Mouse (Mus musculus): ENCODE measurements around the gene N4bp2l2. TPM values are rescaled to one million over a fixed set of nuclear protein-coding genes. Genes with fewer than 3 reads are reported as not detected.
"Not testable (repeated sequence)": the region's sequence is repeated elsewhere in the genome, so short reads cannot be mapped to it uniquely, and the experiment has no call there.

The N4bp2l2 gene
- 10 to 100 TPM; 88.2 to 89.9 TPM for total RNA-seq (2021)
- long read RNA-seq, experiment 1, full-length matches to known transcripts = 4 of 11 reads
- long read RNA-seq, experiment 1, partial matches to known transcripts = 1 of 11 reads
- long read RNA-seq, experiment 1, other reads (novel, unspliced or antisense) = 6 of 11 reads
- long read RNA-seq, experiment 2, full-length matches to known transcripts = 7 of 13 reads
- long read RNA-seq, experiment 2, partial matches to known transcripts = 0 of 13 reads
- long read RNA-seq, experiment 2, other reads (novel, unspliced or antisense) = 6 of 13 reads

GRCm38 (mm10) chr5:150666133-150666739 is at the start of gene N4bp2l2:
TSS of gene N4bp2l2 (minus strand) at chr5:150666183.
- not testable (repeated sequence) for DNase-seq (ENCODE audit: low spot score in 2 of 2)
- Histone ChIP-seq H3K27ac (peak within 1 kb of the TSS; percentile 95), H3K4me3 (peak within 1 kb of the TSS; percentile 89)

DNA sequence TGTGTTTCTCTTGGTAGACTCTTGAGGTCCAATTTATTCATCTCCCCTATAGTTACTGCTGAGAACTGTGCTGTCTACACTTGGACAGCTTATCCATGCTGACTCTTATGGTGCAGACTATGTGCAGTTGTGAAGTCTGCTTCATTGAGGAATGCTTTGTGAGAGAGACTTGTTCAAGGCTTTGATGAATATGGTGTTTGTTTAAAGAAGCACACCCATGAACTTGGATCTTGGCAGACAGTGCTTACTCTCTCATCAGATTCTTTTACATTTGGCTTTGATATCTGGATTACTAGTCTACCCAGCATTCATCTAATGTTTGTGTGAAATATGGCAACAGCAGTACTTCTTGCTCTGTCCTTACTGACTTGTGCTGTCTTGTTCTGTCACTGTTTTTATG is 47.4 kb upstream of the N4bp2l2 start:
- Histone ChIP-seq H3K4me3 (no peak overlapping the region), H3K27ac (no peak overlapping the region)
- TF ChIP-seq CTCF (conservative IDR thresholded peaks at IDR 0.05) = no peak
- no peak for DNase-seq (ENCODE audit: low spot score in 2 of 2)

DNA sequence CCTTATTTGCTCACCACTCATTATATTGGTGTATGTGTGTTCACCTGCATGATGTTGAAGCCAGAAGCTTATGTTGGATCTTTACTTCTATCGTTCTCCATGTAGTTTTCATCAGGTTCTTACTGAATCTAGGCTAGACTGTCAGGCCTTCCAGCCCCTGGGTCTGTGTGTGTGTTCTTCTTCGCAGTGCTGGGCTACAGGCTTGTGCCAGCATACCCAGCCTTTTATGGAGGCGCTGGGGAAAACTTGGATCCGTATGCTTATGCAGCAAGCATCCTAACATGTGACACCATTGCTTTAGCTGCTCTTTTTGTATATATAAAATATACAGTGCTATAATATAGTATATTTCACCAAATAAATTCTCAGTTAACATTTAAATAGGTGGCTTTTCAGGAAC is 45.5 kb upstream of the N4bp2l2 start:
- no peak for TF ChIP-seq CTCF (conservative IDR thresholded peaks at IDR 0.05)
- H3K4me3 ChIP-seq = no peak overlapping the region
- H3K27ac ChIP-seq = no peak overlapping the region
- no peak for DNase-seq (ENCODE audit: low spot score in 2 of 2)

GRCm38 (mm10) chr5:150707181-150707580 is 41.2 kb upstream of the N4bp2l2 start:
- not testable (repeated sequence) for H3K27ac ChIP-seq; H3K4me3 ChIP-seq; DNase-seq (ENCODE audit: low spot score in 2 of 2)

- H3K4me3 ChIP-seq; DNase-seq (ENCODE audit: low spot score in 2 of 2); H3K27ac ChIP-seq: not testable (repeated sequence)
Measured at GRCm38 (mm10) chr5:150706651-150707050, 40.7 kb upstream of the N4bp2l2 start.

DNA sequence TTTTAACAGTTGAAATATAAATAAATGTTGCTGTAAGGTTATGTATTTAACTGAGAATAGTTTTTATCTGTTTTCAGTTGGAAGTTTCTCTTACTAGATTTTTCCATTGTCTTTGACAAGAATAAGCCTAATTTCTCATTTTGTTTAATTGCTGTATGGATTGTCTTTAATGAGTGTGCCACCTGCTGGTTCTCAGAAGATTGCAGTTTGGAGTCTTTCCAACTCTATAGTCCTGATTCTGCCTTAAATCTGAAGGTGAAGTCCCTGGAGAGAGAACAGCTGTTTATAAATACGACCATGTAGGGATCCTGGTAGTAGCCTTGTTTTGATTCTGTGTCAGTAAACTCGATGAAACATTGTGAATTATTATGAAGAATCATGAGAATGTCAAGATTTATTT is 36.7 kb upstream of the N4bp2l2 start:
- no peak overlapping the region for H3K27ac ChIP-seq
- no peak overlapping the region for H3K4me3 ChIP-seq
- peak; percentile 88 for TF ChIP-seq CTCF (conservative IDR thresholded peaks at IDR 0.05)
- DNase-seq (ENCODE audit: low spot score in 2 of 2) = peak; percentile 8 to 39

- no peak overlapping the region for H3K4me3 ChIP-seq
- no peak overlapping the region for H3K27ac ChIP-seq
- DNase-seq (ENCODE audit: low spot score in 2 of 2) = no peak
- TF ChIP-seq CTCF (conservative IDR thresholded peaks at IDR 0.05) = no peak
Measured at GRCm38 (mm10) chr5:150693277-150693676, 27.3 kb upstream of the N4bp2l2 start.

DNA sequence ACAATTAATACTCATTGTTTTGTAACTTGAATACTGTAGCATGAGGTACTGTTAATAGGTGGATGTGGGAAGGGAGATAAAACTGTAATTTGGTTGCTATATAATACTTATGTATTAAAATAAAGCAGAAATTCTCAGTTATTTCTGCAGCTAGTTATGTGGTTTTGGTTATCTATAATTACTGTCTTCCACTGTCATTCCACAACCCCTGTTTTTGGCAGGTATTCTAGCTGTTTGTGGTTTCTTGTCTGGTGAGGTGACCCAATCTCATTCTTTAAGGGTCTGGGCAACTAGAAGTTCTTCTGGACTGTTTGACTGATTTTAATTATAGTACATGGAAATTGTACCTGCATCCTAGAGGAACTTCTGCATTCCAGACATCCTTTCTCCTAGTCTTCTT is 24.7 kb upstream of the N4bp2l2 start:
- Histone ChIP-seq H3K27ac (no peak overlapping the region), H3K4me3 (no peak overlapping the region)
- no peak for DNase-seq (ENCODE audit: low spot score in 2 of 2)
- TF ChIP-seq CTCF (conservative IDR thresholded peaks at IDR 0.05) = no peak

DNA sequence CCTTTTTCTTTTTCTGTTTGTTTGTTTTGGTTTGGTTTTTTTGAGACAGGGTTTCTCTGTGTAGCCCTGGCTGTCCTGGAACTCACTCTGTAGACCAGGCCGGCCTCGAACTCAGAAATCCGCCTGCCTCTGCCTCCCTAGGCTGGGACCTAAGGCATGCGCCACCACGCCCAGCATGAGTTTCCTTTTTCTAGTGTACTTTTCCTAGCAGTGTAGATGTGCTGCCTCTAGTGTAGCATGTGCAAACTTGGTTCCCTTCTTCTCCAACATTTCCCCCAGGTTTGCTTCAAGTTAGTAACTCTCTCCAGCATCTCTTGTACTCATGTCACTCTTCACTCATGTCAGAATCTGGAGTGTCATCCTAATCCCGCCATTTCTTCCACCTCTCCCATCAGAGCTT is 16.9 kb upstream of the N4bp2l2 start:
- not testable (repeated sequence) for H3K27ac ChIP-seq; DNase-seq (ENCODE audit: low spot score in 2 of 2); H3K4me3 ChIP-seq

DNA sequence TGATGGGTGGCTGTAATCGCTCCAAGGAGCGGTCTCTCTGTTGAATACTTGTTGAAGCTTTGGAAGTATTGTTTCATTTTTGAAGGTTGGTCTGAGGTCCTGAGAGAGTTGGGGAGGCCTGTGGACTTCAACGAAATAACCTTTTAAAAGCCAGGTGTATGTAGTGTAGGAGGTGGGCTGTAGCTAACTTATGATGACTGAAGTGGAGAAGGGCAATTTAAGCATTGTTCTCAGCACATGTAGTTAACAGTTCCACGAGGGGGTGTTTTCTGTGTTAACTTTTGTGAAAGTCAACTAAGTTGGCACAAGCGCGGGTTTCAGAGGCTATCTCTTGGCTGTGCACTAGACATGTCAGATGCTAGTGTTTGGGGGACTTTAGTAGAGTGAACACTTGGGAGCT is 8.9 kb upstream of the N4bp2l2 start:
- no peak overlapping the region for H3K27ac ChIP-seq
- TF ChIP-seq CTCF (conservative IDR thresholded peaks at IDR 0.05) = no peak
- no peak for DNase-seq (ENCODE audit: low spot score in 2 of 2)
- peak overlapping the region; percentile 76 for H3K4me3 ChIP-seq

GRCm38 (mm10) chr5:150673880-150674621 is 8.1 kb upstream of the N4bp2l2 start:
- TF ChIP-seq CTCF (conservative IDR thresholded peaks at IDR 0.05) = no peak
- DNase-seq (ENCODE audit: low spot score in 2 of 2) = no peak
- H3K4me3 ChIP-seq = peak overlapping the region; percentile 76
- H3K27ac ChIP-seq = peak overlapping the region; percentile 92

DNA sequence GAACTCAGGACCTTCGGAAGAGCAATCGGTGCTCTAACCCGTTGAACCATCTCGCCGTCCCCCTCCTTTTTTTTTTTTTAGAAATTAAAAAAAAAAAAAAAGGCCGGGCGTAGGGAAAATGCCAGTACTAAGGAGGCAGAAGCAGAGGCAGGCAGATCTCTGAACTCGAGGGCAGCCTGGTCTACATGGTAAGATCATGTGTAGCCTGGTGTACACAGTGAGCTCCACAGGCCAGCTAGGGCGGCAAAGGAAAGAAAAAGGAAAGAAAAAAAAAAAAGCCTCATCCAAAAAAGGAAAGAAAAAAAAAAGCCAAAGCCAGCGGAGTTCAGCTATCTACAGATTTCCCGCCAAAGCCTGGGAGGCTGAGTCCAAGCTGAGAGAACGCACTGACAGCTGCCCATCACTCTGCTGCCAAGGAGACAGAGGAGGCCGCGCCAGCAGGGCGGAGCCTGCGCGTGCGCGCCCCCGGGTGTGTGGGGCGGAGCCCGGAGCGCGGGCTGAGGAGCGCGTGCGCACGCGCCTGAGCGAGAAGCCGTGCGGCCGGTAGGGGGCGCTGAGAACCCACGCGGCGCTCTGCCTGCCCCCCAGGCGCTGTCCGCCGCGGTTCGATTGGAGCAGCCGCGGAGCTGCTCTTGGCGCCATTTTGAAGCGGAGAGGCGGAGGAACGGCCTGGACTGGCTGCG is 7.3 kb upstream of the N4bp2l2 start, which contains the start of gene Pds5b:
TSS of gene Pds5b (plus strand) at position 587 of the 683 bp plus-strand sequence.
- H3K4me3 ChIP-seq = peak within 1 kb of the TSS; percentile 76
- peak within 1 kb of the TSS; percentile 92 for H3K27ac ChIP-seq
- peak; percentile 93 to 96 for DNase-seq (ENCODE audit: low spot score in 2 of 2)
- TF ChIP-seq CTCF (conservative IDR thresholded peaks at IDR 0.05) = peak; percentile 83

GRCm38 (mm10) chr5:150672343-150672742 is 6.4 kb upstream of the N4bp2l2 start:
- Histone ChIP-seq H3K27ac (no peak overlapping the region), H3K4me3 (no peak overlapping the region)
- DNase-seq (ENCODE audit: low spot score in 2 of 2) = no peak
- TF ChIP-seq CTCF (conservative IDR thresholded peaks at IDR 0.05) = no peak
